Mouse (Mus musculus) layer of hippocampus, adult 18-20 months (tissue): ENCODE measurements at regions not wholly inside any gene's neighbourhood (a gene's known extent, or its start where the extent isn't known, plus 50 kb on each side); places are given as distances from the start of the nearest gene placed in this dataset.

Experiments used
- DNase-seq, 2 experiments: peaks; one replicate each; pipeline ENCODE4 v3.0.0; 2022; ENCODE audit warnings: low spot score in 2 of 2

- DNase-seq = no peak
Observed at GRCm38 (mm10) chr3:40027713-40028112, 503.4 kb upstream of the Intu start.

DNA sequence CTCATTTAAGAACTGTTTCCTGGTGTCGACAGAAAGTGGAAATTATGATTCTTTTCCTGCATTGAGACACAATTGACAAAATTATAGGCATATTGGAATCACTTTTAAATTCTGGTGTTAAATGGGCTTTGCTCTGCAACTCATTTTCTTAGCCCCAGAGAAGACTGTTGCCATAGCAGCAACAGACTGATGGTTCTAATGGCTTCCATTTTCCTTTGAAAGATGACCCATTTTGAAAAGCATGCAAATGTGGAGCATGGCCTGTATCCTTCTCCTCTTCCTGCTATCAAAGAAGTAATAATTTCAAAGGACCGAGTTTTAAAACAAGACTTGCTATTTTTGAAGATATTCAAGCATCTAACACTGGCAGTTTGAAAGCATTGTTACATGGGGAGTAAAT lies 494.9 kb upstream of the Intu start:
- DNase-seq = no peak

DNA sequence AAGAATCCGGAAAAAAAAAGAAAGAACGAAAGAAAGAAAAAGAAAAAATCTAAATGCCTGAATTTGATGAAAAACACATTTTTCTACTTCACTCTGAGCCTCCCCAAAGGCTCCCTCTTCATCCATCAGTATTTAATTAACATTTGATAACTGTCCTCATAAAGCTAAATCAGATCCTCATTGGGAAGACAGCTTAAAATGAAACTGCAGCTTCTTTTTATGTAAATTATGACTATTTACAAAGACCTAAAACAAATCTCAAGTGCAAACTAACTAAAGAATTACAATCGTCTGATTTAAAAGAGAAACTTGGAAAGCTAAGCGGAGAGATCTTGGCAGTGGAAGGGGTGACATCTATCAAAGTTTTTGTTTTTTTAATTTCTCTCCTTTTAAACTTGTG lies 481.4 kb upstream of the Intu start:
- no peak for DNase-seq

DNA sequence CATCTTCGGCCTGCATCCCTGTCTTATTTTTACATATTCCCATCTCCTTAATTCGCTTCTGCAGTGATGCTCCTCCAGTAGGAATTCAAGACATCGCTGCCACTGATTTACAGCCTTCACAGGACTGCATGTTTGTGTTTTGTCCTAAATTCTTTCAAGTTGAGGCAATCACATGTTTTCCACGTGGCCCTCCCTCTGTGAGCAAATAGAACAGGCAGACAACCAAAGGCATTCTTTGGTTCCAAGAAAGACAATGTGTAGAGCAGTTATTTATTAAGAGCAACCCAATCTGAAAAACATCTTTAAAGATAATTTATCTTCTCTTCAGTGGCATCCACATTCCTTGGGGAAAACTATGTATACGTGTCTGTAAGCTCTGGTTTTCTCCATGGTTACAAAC lies 472.8 kb upstream of the Intu start:
- DNase-seq = no peak

- DNase-seq = no peak
Observed at GRCm38 (mm10) chr3:40058719-40059420, 472.2 kb upstream of the Intu start.

- no peak for DNase-seq
Observed at GRCm38 (mm10) chr3:40070137-40070667, 460.9 kb upstream of the Intu start.

- DNase-seq = no peak
Observed at GRCm38 (mm10) chr3:40076824-40077223, 454.3 kb upstream of the Intu start.

DNA sequence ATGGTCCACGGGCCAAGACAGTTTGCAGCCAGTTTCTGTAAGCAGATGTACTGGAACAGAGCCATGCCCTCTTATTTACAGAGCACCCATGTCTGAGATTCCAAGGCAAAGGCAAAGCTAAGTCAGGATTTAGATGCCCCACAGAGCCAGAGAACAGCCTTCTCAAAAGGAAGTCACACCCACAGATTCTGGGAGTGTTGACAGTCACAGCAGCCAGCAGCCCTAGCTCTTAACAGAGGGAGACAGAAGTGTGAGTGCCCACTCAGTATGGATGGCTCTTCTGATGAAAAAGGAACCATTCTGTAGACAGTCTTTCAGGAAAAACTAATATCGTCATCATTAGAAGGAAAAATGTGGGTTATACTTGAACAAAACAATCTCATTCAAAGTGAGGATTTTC lies 446.0 kb upstream of the Intu start:
- DNase-seq = peak in 1 of 2 experiments; percentile 31

DNA sequence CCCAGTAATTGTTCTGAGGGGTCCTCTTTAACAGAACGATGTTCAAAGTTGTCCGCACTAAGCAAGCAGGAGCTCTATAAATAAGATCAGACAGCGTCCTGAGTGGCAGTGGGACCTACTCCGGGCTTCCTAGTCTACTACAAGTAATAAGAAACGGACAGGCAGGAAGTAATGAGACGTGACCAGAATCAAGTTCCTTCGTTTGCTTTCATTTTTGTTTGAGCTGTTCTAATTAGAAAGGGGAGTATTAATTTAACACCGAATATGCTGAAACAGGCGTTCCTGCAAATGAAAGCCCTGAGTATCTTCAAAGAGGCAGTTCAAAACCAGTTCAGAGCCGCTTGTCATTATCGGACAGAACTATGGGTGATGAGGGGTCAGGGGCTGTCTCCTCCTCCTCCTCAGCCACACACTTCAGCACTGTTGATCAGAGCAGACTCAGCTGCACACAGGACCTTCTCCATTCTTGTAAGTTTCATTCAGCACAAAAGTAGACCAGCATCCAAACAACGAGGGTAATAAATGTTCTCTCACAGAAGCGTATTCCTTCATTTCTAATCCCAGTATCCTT lies 439.2 kb upstream of the Intu start:
- no peak for DNase-seq

- DNase-seq = peak in 1 of 2 experiments; percentile 17
Observed at GRCm38 (mm10) chr3:40092765-40093368, 438.2 kb upstream of the Intu start.

GRCm38 (mm10) chr3:40094040-40094439 lies 437.0 kb upstream of the Intu start:
- no peak for DNase-seq

DNA sequence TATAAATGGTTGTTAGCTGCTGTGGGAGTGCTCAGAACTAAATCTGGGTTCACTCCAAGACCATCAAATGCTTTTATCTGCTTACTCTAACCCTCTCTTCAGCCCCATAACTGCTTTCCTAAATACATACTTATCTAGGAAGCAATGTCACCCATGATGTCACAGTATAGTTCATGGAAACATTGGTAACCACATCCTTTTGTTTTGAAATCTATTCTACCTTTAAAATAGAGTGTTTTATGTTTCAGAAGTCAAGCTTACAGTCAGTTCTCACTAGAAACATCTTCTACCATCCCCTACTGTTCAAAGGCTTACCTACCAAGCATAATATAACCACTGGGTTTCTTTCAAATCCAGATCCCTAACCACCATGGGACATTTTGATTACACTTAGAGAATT lies 436.4 kb upstream of the Intu start:
- DNase-seq = no peak

DNA sequence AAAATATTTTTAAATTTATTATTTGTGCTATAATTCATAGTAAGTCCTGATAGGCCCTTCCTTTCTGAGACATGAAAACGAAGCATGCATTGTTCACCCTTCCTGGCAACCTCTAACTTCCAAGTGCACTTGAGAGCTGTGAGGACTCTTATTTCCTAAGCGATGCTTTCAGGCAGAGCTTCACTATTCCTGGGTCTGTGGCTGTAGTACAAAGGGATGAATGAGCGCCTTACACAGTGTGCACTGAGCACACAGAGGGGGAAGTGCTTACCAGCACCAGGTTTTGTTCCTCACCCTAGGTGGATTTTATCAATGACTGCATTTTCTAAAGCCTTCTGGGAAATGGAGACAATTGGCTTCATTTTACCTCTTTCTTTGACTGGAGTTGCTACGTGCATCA lies 428.4 kb upstream of the Intu start:
- DNase-seq = no peak

GRCm38 (mm10) chr3:40114811-40115210 lies 416.3 kb upstream of the Intu start:
- no peak for DNase-seq

GRCm38 (mm10) chr3:40118551-40118950 lies 412.5 kb upstream of the Intu start:
- no peak for DNase-seq

- DNase-seq = no peak
Observed at GRCm38 (mm10) chr3:40119462-40119861, 411.6 kb upstream of the Intu start.

GRCm38 (mm10) chr3:40120298-40120875 lies 410.7 kb upstream of the Intu start:
- peak; percentile 60 to 85 for DNase-seq

DNA sequence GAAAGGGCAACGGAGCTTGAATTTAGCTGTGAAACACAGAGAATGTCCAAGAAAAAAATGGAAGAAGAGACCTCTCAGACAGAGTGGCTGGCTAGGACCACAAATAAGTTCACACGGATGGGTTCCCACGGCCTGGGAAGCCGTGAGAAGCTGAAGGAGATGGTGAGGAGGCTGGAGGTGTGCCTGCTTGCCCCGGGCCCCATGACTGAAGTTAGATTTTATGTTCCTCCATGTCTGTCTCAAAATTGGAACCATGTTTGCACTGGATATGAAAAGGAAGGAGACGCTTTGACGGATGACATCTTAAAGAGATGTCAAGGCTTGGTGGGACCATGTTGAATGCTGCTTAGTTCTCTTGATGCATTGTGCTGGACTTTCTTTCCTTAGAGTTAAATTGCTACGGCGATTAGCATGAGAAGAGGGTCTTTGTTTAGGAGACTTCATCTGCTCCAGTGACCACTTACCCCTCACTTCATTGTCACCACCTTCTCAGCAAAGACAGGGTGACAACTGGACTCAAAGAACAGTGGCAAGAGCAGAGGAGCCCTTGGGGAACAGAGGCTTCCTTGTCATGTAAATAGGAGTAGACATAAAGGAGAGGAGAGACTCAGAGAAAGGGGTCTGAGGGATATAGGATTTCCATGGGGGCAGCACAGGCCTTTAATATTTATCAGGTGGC lies 407.4 kb upstream of the Intu start:
- no peak for DNase-seq

GRCm38 (mm10) chr3:40126903-40127302 lies 404.2 kb upstream of the Intu start:
- no peak for DNase-seq

DNA sequence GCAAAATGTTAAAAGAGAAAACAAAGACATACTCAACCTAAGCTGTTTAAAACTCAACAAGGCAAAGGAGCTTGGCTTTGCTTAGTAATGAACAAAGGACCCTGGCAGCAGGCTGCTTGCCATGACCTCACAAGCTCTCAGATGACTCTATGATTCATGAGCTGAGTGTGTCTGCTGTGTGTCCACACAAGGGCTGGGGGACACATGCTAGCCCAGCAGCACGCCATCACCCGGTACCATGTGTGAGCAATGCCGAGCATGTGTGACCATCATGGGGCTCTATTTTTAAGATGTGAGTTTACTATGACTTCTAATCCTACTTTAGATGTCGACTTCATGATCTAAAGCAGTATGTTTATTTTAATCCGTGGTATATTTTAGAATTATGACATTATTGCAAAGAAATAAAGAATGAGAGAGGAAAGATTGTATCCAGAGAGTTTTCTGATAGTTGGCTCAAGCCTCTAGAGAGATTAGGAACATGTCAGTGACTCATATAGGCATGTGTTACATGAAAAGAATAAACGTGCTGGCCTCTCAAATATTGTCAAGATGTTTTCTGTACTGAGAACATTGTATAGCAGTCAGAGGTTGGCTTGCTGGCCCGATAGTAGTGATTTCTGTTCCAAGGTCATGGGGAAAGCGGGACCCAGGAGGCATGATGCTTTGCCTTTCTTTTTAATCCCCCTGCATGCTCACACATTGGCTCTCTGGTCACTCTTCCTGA lies 400.1 kb upstream of the Intu start:
- no peak for DNase-seq

DNA sequence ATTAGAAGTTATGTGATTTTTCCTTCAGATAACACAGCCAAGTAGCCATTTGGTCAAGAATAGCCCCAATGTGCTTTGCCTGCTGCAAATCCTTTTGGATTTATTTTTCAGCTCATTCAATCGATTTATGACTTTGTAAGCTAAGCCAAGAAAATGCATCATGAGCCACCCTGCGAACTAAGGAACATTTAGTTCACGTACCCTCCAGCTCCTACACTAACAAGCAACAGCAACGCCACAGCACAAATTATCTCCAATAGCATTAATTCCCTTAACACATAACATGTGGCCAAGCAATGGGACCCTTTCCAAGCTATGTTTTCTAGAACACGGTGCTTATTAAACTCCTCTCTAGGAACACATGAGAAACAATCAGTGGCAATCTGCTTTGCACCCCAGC lies 392.4 kb upstream of the Intu start:
- peak in 1 of 2 experiments; percentile 57 for DNase-seq
